Mouse (Mus musculus): ENCODE data around the gene Phtf1.

Gene Phtf1

GRCm38 (mm10) chr3:103967861-103968691 is at the start of gene Phtf1:
Gene Phtf1 (plus strand): TSS chr3:103968110.
- DNase-seq (ENCODE audit: low spot score in 2 of 2) = peak; percentile 88

GRCm38 (mm10) chr3:103920094-103920493 is 47.8 kb upstream of the Phtf1 start:
- DNase-seq (ENCODE audit: low spot score in 2 of 2) = no peak

GRCm38 (mm10) chr3:103925302-103925701 is 42.6 kb upstream of the Phtf1 start:
- no peak for DNase-seq (ENCODE audit: low spot score in 2 of 2)

- DNase-seq (ENCODE audit: low spot score in 2 of 2) = no peak
These were observed 40.4 kb upstream of the Phtf1 start for GRCm38 (mm10) chr3:103927511-103927910.

GRCm38 (mm10) chr3:103944794-103945562 is 22.9 kb upstream of the Phtf1 start:
- DNase-seq (ENCODE audit: low spot score in 2 of 2) = no peak

- no peak for DNase-seq (ENCODE audit: low spot score in 2 of 2)
These were observed 19.2 kb upstream of the Phtf1 start for GRCm38 (mm10) chr3:103948666-103949065.

GRCm38 (mm10) chr3:103960622-103961021 is 7.3 kb upstream of the Phtf1 start:
- no peak for DNase-seq (ENCODE audit: low spot score in 2 of 2)

GRCm38 (mm10) chr3:103967231-103967630 is 679 bp upstream of the Phtf1 start:
- DNase-seq (ENCODE audit: low spot score in 2 of 2) = no peak

GRCm38 (mm10) chr3:103968701-103969100 is 791 bp downstream of the Phtf1 start:
- DNase-seq (ENCODE audit: low spot score in 2 of 2) = no peak

- DNase-seq (ENCODE audit: low spot score in 2 of 2) = no peak
These were observed 3.2 kb downstream of the Phtf1 start for GRCm38 (mm10) chr3:103971157-103971556.

GRCm38 (mm10) chr3:103984556-103984955 is 16.6 kb downstream of the Phtf1 start:
- no peak for DNase-seq (ENCODE audit: low spot score in 2 of 2)

GRCm38 (mm10) chr3:103985194-103985593 is 17.3 kb downstream of the Phtf1 start:
- DNase-seq (ENCODE audit: low spot score in 2 of 2) = no peak

- no peak for DNase-seq (ENCODE audit: low spot score in 2 of 2)
These were observed 20.0 kb downstream of the Phtf1 start for GRCm38 (mm10) chr3:103987831-103988432.

- no peak for DNase-seq (ENCODE audit: low spot score in 2 of 2)
These were observed 21.4 kb downstream of the Phtf1 start for GRCm38 (mm10) chr3:103989352-103989751.

GRCm38 (mm10) chr3:103991271-103991670 is 23.4 kb downstream of the Phtf1 start:
- no peak for DNase-seq (ENCODE audit: low spot score in 2 of 2)

GRCm38 (mm10) chr3:103998724-103999123 is 30.8 kb downstream of the Phtf1 start:
- no peak for DNase-seq (ENCODE audit: low spot score in 2 of 2)

GRCm38 (mm10) chr3:104006896-104007466 is 39.1 kb downstream of the Phtf1 start:
- DNase-seq (ENCODE audit: low spot score in 2 of 2) = no peak

- DNase-seq (ENCODE audit: low spot score in 2 of 2) = peak in 1 of 2 experiments; percentile 14
These were observed 39.6 kb downstream of the Phtf1 start for GRCm38 (mm10) chr3:104007479-104007878.

GRCm38 (mm10) chr3:104009924-104010662 is 42.2 kb downstream of the Phtf1 start:
- DNase-seq (ENCODE audit: low spot score in 2 of 2) = no peak

- DNase-seq (ENCODE audit: low spot score in 2 of 2) = no peak
These were observed 44.1 kb downstream of the Phtf1 start for GRCm38 (mm10) chr3:104011972-104012371.

GRCm38 (mm10) chr3:104017931-104018330 is 50.0 kb downstream of the Phtf1 start:
- DNase-seq (ENCODE audit: low spot score in 2 of 2) = no peak

Data from heart, adult 9 months (tissue).